Mouse (Mus musculus): Measurements from ENCODE around the gene Pkd1l1. TPM values are rescaled to one million over a fixed set of nuclear protein-coding genes. Genes with fewer than 3 reads are reported as not detected.
A peak's percentile ranks its signal among the peaks of the same experiment; 100 is the strongest.

Gene Pkd1l1
- polyA plus RNA-seq (2015; fragmentation: Nextera tagmentation; extraction: Ambion mirVana): 0.14 and 0.23 TPM in 2 replicates

GRCm38 (mm10) chr11:8973166-8973565 lies at the start of gene Pkd1l1:
Gene Pkd1l1 (minus strand): TSS chr11:8973266.
- no peak within 1 kb of the TSS for H3K27ac ChIP-seq (ENCODE audit: low read length)
- ATAC-seq: no peak
- WGBS: 58% methylated on average over 3 of the region's 3 CpGs

GRCm38 (mm10) chr11:9020207-9020606 lies 47.1 kb upstream of the Pkd1l1 start:
- ATAC-seq: no peak
- Histone ChIP-seq H3K9ac (replicated peaks; ENCODE audit: low read depth, low read length) (no peak overlapping the region), H3K27me3 (replicated peaks; ENCODE audit: control insufficient read depth, insufficient read depth, low read length) (no peaks in the 10 kb centered on the region), H3K27ac (ENCODE audit: low read length) (no peak overlapping the region), H3K4me2 (ENCODE audit: low read length) (no peak overlapping the region), H3K36me3 (ENCODE audit: control insufficient read depth, insufficient read depth) (no peaks in the 10 kb centered on the region), H3K4me3 (replicated peaks; ENCODE audit: low read length) (no peak overlapping the region), H3K4me1 (replicated peaks; ENCODE audit: control insufficient read depth, insufficient read depth, low read length) (no peaks in the 10 kb centered on the region), H3K9me3 (ENCODE audit: control insufficient read depth, low read length) (no peaks in the 10 kb centered on the region)
- WGBS: 94% methylated on average over 5 of the region's 5 CpGs

More at GRCm38 (mm10) chr11:8973166-8973565, at the start of gene Pkd1l1:
- Histone ChIP-seq H3K9ac (replicated peaks; ENCODE audit: low read depth, low read length) (no peak within 1 kb of the TSS), H3K4me2 (ENCODE audit: low read length) (no peak within 1 kb of the TSS), H3K27me3 (replicated peaks; ENCODE audit: control insufficient read depth, insufficient read depth, low read length) (no peaks in the 10 kb centered on the region), H3K4me1 (replicated peaks; ENCODE audit: control insufficient read depth, insufficient read depth, low read length) (no peaks in the 10 kb centered on the region), H3K9me3 (ENCODE audit: control insufficient read depth, low read length) (no peaks in the 10 kb centered on the region), H3K4me3 (replicated peaks; ENCODE audit: low read length) (no peak within 1 kb of the TSS), H3K36me3 (ENCODE audit: control insufficient read depth, insufficient read depth) (no peaks in the 10 kb centered on the region)

GRCm38 (mm10) chr11:9018491-9019267 lies 45.6 kb upstream of the Pkd1l1 start:
- no peak overlapping the region for H3K4me2 ChIP-seq (ENCODE audit: low read length)
- no peak overlapping the region for H3K27ac ChIP-seq (ENCODE audit: low read length)
- H3K9ac ChIP-seq (replicated peaks; ENCODE audit: low read depth, low read length): no peak overlapping the region
- ATAC-seq: no peak
- no peak overlapping the region for H3K4me3 ChIP-seq (replicated peaks; ENCODE audit: low read length)
- no peaks in the 10 kb centered on the region for H3K27me3 ChIP-seq (replicated peaks; ENCODE audit: control insufficient read depth, insufficient read depth, low read length)
- WGBS: 83% methylated on average over 6 of the region's 6 CpGs
- H3K9me3 ChIP-seq (ENCODE audit: control insufficient read depth, low read length): no peaks in the 10 kb centered on the region
- no peaks in the 10 kb centered on the region for H3K36me3 ChIP-seq (ENCODE audit: control insufficient read depth, insufficient read depth)
- H3K4me1 ChIP-seq (replicated peaks; ENCODE audit: control insufficient read depth, insufficient read depth, low read length): no peaks in the 10 kb centered on the region

- 79% methylated on average over 3 of the region's 3 CpGs for WGBS
- H3K4me2 ChIP-seq (ENCODE audit: low read length): no peak overlapping the region
- H3K36me3 ChIP-seq (ENCODE audit: control insufficient read depth, insufficient read depth): no peaks in the 10 kb centered on the region
- no peaks in the 10 kb centered on the region for H3K27me3 ChIP-seq (replicated peaks; ENCODE audit: control insufficient read depth, insufficient read depth, low read length)
- no peaks in the 10 kb centered on the region for H3K9me3 ChIP-seq (ENCODE audit: control insufficient read depth, low read length)
- no peak for ATAC-seq
- no peak overlapping the region for H3K4me3 ChIP-seq (replicated peaks; ENCODE audit: low read length)
- H3K9ac ChIP-seq (replicated peaks; ENCODE audit: low read depth, low read length): no peak overlapping the region
- H3K27ac ChIP-seq (ENCODE audit: low read length): no peak overlapping the region
- peaks cover 7% of the 10 kb centered on the region for H3K4me1 ChIP-seq (replicated peaks; ENCODE audit: control insufficient read depth, insufficient read depth, low read length)
Observed at GRCm38 (mm10) chr11:9014740-9015139, 41.7 kb upstream of the Pkd1l1 start.

DNA sequence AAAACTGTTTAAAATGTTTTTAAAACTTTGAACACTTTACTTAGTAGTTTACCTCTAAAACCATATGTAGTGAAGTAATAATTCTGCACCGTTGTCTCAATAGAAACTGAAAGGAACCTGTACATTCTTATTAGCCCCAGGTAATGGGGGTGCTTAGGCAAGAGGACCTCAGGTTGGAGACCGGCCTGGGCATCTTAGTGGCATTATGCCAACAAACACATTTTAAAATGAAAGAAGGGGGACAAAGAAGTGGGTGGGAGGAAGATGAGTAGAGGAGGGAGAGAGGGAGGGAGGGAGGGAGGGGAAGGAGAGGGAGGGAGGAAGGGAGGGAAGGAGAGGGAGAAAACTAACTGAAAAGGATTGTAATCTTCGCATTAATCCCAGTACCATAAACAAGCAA lies 38.3 kb upstream of the Pkd1l1 start:
- Histone ChIP-seq H3K4me3 (replicated peaks; ENCODE audit: low read length) (peak overlapping the region; percentile 74), H3K9ac (replicated peaks; ENCODE audit: low read depth, low read length) (peak overlapping the region; percentile 78), H3K4me2 (ENCODE audit: low read length) (peak overlapping the region; percentile 64), H3K4me1 (replicated peaks; ENCODE audit: control insufficient read depth, insufficient read depth, low read length) (peaks cover 10% of the 10 kb centered on the region), H3K27ac (ENCODE audit: low read length) (no peak overlapping the region), H3K9me3 (ENCODE audit: control insufficient read depth, low read length) (no peaks in the 10 kb centered on the region), H3K27me3 (replicated peaks; ENCODE audit: control insufficient read depth, insufficient read depth, low read length) (no peaks in the 10 kb centered on the region), H3K36me3 (ENCODE audit: control insufficient read depth, insufficient read depth) (no peaks in the 10 kb centered on the region)
- peak; percentile 16; the same call in 1 of the 2 replicates for ATAC-seq
- 1% methylated on average over 3 of the region's 3 CpGs for WGBS

- Histone ChIP-seq H3K9ac (replicated peaks; ENCODE audit: low read depth, low read length) (peak within 1 kb of the TSS; percentile 78), H3K36me3 (ENCODE audit: control insufficient read depth, insufficient read depth) (no peaks in the 10 kb centered on the region), H3K4me1 (replicated peaks; ENCODE audit: control insufficient read depth, insufficient read depth, low read length) (peaks cover 10% of the 10 kb centered on the region), H3K4me2 (ENCODE audit: low read length) (peak within 1 kb of the TSS; percentile 64), H3K9me3 (ENCODE audit: control insufficient read depth, low read length) (no peaks in the 10 kb centered on the region), H3K4me3 (replicated peaks; ENCODE audit: low read length) (peak within 1 kb of the TSS; percentile 74), H3K27me3 (replicated peaks; ENCODE audit: control insufficient read depth, insufficient read depth, low read length) (no peaks in the 10 kb centered on the region), H3K27ac (ENCODE audit: low read length) (peak within 1 kb of the TSS; percentile 45)
- peak; percentile 96 for ATAC-seq
- WGBS: under 1% methylated on average over 43 of the region's 43 CpGs
Observed at GRCm38 (mm10) chr11:9010853-9011339, 37.8 kb upstream of the Pkd1l1 start, which contains the start of gene Hus1. Gene Hus1 (minus strand): TSS chr11:9011191.

GRCm38 (mm10) chr11:9010416-9010815 lies 37.4 kb upstream of the Pkd1l1 start:
- Histone ChIP-seq H3K27ac (ENCODE audit: low read length) (peak overlapping the region; percentile 45), H3K4me3 (replicated peaks; ENCODE audit: low read length) (peak overlapping the region; percentile 74), H3K27me3 (replicated peaks; ENCODE audit: control insufficient read depth, insufficient read depth, low read length) (no peaks in the 10 kb centered on the region), H3K9me3 (ENCODE audit: control insufficient read depth, low read length) (no peaks in the 10 kb centered on the region), H3K4me1 (replicated peaks; ENCODE audit: control insufficient read depth, insufficient read depth, low read length) (peaks cover 10% of the 10 kb centered on the region), H3K36me3 (ENCODE audit: control insufficient read depth, insufficient read depth) (no peaks in the 10 kb centered on the region), H3K9ac (replicated peaks; ENCODE audit: low read depth, low read length) (peak overlapping the region; percentile 78), H3K4me2 (ENCODE audit: low read length) (peak overlapping the region; percentile 64)
- WGBS: under 1% methylated on average over 7 of the region's 7 CpGs
- peak; percentile 67 for ATAC-seq

DNA sequence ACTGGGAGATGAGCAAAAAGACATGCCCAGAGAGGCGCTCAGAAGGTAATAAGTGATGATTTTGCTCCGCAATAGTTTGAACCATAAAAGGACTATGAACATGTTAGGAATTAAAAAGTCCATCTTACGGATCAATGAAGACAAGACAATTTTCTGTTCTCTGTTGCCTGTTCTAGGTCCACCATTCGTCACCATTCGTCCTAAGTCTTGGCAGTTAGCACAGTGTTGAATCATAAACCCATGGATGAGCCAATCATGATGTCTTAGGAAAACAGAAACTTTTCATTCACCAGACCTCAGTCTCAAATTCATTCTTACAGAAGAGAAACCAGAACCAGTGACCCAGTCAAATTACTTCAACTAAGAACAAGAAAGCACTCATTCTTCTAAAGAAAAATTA lies 35.7 kb upstream of the Pkd1l1 start:
- Histone ChIP-seq H3K36me3 (ENCODE audit: control insufficient read depth, insufficient read depth) (no peaks in the 10 kb centered on the region; the same call in 1 of the 2 replicates), H3K4me3 (replicated peaks; ENCODE audit: low read length) (no peak overlapping the region), H3K4me1 (replicated peaks; ENCODE audit: control insufficient read depth, insufficient read depth, low read length) (peaks cover 10% of the 10 kb centered on the region), H3K27me3 (replicated peaks; ENCODE audit: control insufficient read depth, insufficient read depth, low read length) (no peaks in the 10 kb centered on the region), H3K27ac (ENCODE audit: low read length) (no peak overlapping the region), H3K9ac (replicated peaks; ENCODE audit: low read depth, low read length) (no peak overlapping the region), H3K4me2 (ENCODE audit: low read length) (no peak overlapping the region), H3K9me3 (ENCODE audit: control insufficient read depth, low read length) (no peaks in the 10 kb centered on the region)
- ATAC-seq: no peak
- 98% methylated on average over 5 of the region's 5 CpGs for WGBS

DNA sequence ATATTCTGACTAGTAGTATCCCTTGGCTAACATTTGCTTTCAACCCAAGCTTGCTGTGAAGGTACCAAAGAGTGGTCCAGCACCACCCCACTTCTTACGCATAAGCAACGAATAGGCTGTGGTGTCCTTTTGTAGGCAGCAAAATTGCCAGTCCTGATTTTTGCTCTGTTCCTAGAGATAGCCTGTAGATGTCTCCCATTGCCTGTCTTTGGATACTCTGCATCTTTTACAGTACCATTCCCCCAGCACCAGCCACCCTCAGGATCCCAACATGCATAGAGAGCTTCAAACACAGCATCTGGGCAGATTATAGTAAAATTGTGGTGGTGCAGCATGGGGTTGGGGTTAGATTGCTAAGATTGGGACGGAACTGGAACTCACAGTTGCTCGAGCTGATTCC lies 15.0 kb upstream of the Pkd1l1 start:
- ATAC-seq: 0 out of 2 replicates have a peak, but pooled peaks have one; percentile 47
- WGBS: 66% methylated on average over 4 of the region's 4 CpGs

More for the DNA sequence above, 15.0 kb upstream of the Pkd1l1 start:
- Histone ChIP-seq H3K27ac (ENCODE audit: low read length) (no peak overlapping the region), H3K9ac (replicated peaks; ENCODE audit: low read depth, low read length) (no peak overlapping the region), H3K4me2 (ENCODE audit: low read length) (no peak overlapping the region), H3K4me3 (replicated peaks; ENCODE audit: low read length) (no peak overlapping the region), H3K4me1 (replicated peaks; ENCODE audit: control insufficient read depth, insufficient read depth, low read length) (no peaks in the 10 kb centered on the region), H3K27me3 (replicated peaks; ENCODE audit: control insufficient read depth, insufficient read depth, low read length) (0 out of 2 replicates have a peak, but pooled peaks cover 2% of the 10 kb centered on the region), H3K9me3 (ENCODE audit: control insufficient read depth, low read length) (no peaks in the 10 kb centered on the region), H3K36me3 (ENCODE audit: control insufficient read depth, insufficient read depth) (no peaks in the 10 kb centered on the region)

Measured in forebrain, embryonic 16.5 days (tissue).